ENCODE assay signal across 13 mouse cellular contexts in genomic region chr11:85359641-85360040, GRCm38 (mm10). TPM values are rescaled to one million over a fixed set of nuclear protein-coding genes. Genes with fewer than 3 reads are reported as not detected.
DNase-seq lines count a peak whose midpoint lies in the region.
"Had no signal": no experiment of that assay in that cellular context is flagged by ENCODE, and none has a peak within 500 bp of the region (broad histone marks: within the 10 kb centered on the region; RNA-seq: fewer than 3 reads in every experiment).

No protein-coding gene starts in this region.

- DNase-seq in 3134 (ENCODE audit: extremely low read depth, insufficient read length, low spot score) = peak; percentile 32
- DNase-seq in 416B (ENCODE audit: low read depth) = peak; percentile 93
- peak; percentile 6 for DNase-seq in fibroblast of lung, adult 2 months (ENCODE audit: low read depth)
- DNase-seq in gastrocnemius, adult 18-20 months (ENCODE audit: low spot score) = no peak
- DNase-seq in left cerebral cortex, adult 18-20 months (ENCODE audit: low spot score in 2 of 2) = no peak
- DNase-seq: adrenal gland, adult 8-10 months; adrenal gland, postnatal 14 days; adrenal gland, postnatal 36 days; cerebellum, adult 11-12 months; cerebellum, adult 2 months; cerebellum, adult 9-10 months; cerebellum, postnatal 10 days; cerebellum, postnatal 25 days had no signal

RNA-seq across cellular contexts. Expression of gene Bcas3, which starts 6.7 kb away (rescaled TPM):
- total RNA-seq in gastrocnemius, adult 18-20 months (2021) = 10 to 100 TPM; 40.7 to 47.3 TPM
- total RNA-seq in left cerebral cortex, adult 18-20 months (2021) = 10 to 100 TPM; 73.4 to 75.9 TPM

RNA-seq across cellular contexts. Expression of gene Ppm1d, which starts 48.6 kb away (rescaled TPM):
- total RNA-seq in gastrocnemius, adult 18-20 months (2021) = 1 to 10 TPM; 4.6 to 5.1 TPM
- total RNA-seq in left cerebral cortex, adult 18-20 months (2021) = 10 to 100 TPM; 17.3 to 18.2 TPM

Comparison
In these comparisons a context has a peak if more than half of its experiments do, and no peak if none do; other contexts are left out.
1. DNase-seq: peak in 3134 (single experiment), 416B (single experiment) and fibroblast of lung, adult 2 months (single experiment); none in gastrocnemius, adult 18-20 months (single experiment) and left cerebral cortex, adult 18-20 months (0 of 2).